ENCODE assay signal across 13 mouse cellular contexts in genomic region chr13:83450820-83451219, GRCm38 (mm10). TPM values are rescaled to one million over a fixed set of nuclear protein-coding genes. Genes with fewer than 3 reads are reported as not detected.
A peak's percentile ranks its signal among the peaks of the same experiment; 100 is the strongest.
DNase-seq lines count a peak whose midpoint lies in the region; ATAC-seq and TF ChIP-seq lines count a peak whose summit lies in the region.
"Had no signal": no experiment of that assay in that cellular context is flagged by ENCODE, and none has a peak within 500 bp of the region (broad histone marks: within the 10 kb centered on the region; RNA-seq: fewer than 3 reads in every experiment).

No protein-coding gene starts in this region.

- no peak overlapping the region for H3K4me3 ChIP-seq in kidney, embryonic 14.5 days (ENCODE audit: low read length)
- H3K4me3 ChIP-seq in kidney, adult 2 months (ENCODE audit: insufficient read depth, low read depth, low read length), result no peak overlapping the region
- H3K4me3 ChIP-seq in embryonic facial prominence, embryonic 13.5 days, result no peak overlapping the region
- H3K4me3 ChIP-seq: neural tube, embryonic 12.5 days had no signal

- no peak overlapping the region for H3K9ac ChIP-seq in kidney, embryonic 14.5 days (ENCODE audit: low read depth, low read length)
- no peak overlapping the region for H3K9ac ChIP-seq in embryonic facial prominence, embryonic 13.5 days
- H3K9ac ChIP-seq: liver, embryonic 14.5 days; neural tube, embryonic 12.5 days had no signal

- no peaks in the 10 kb centered on the region for H3K4me1 ChIP-seq in kidney, embryonic 14.5 days (ENCODE audit: control insufficient read depth, insufficient read depth, low read length)
- H3K4me1 ChIP-seq in kidney, adult 2 months (ENCODE audit: control insufficient read depth, insufficient read depth, low read length), result no peaks in the 10 kb centered on the region
- H3K4me1 ChIP-seq in embryonic facial prominence, embryonic 13.5 days, result no peaks in the 10 kb centered on the region
- H3K4me1 ChIP-seq: neural tube, embryonic 12.5 days had no signal

- no peak overlapping the region for H3K4me2 ChIP-seq in kidney, embryonic 14.5 days (replicated peaks; ENCODE audit: low read depth, low read length)
- no peak overlapping the region for H3K4me2 ChIP-seq in embryonic facial prominence, embryonic 13.5 days
- H3K4me2 ChIP-seq: neural tube, embryonic 12.5 days had no signal

- DNase-seq in kidney, adult 2 months, result no peak
- DNase-seq in brain, adult 2 months (ENCODE audit: low read depth, low spot score), result peak; percentile 30
- DNase-seq in retina, embryonic 14.5 days (ENCODE audit: low spot score), result peak; percentile 3
- DNase-seq in adrenal gland, postnatal 14 days, result no peak
- no peak for DNase-seq in adrenal gland, adult (ENCODE audit: inconsistent age in 2 of 2, low spot score in 1 of 2)
- DNase-seq: adrenal gland, postnatal 10 days; cerebellum, adult 8-10 months; kidney, adult 18-20 months; right cerebral cortex, postnatal 25 days had no signal

- TF ChIP-seq CTCF in kidney, adult 2 months (conservative IDR thresholded peaks at IDR 0.05; ENCODE audit: insufficient read depth, insufficient read length, low read depth, low read length), result no peak

- ATAC-seq in kidney, embryonic 14.5 days (ENCODE audit: low FRiP score, low TSS enrichment), result peak; percentile 68; the same call in 1 of the 2 replicates
- ATAC-seq in embryonic facial prominence, embryonic 13.5 days (ENCODE audit: insufficient number of reproducible peaks, insufficient read depth, low FRiP score, low TSS enrichment, low read depth), result peak; percentile 56; the same call in 1 of the 2 replicates

- H3K27me3 ChIP-seq in kidney, embryonic 14.5 days (ENCODE audit: control insufficient read depth, insufficient read depth, low read length), result no peaks in the 10 kb centered on the region
- H3K27me3 ChIP-seq in kidney, adult 2 months (replicated peaks; ENCODE audit: control insufficient read depth, insufficient read depth, low read length), result no peaks in the 10 kb centered on the region
- H3K27me3 ChIP-seq in embryonic facial prominence, embryonic 13.5 days, result no peaks in the 10 kb centered on the region
- H3K27me3 ChIP-seq: neural tube, embryonic 12.5 days had no signal

- H3K27ac ChIP-seq in kidney, embryonic 14.5 days (ENCODE audit: low read depth, low read length), result no peak overlapping the region
- H3K27ac ChIP-seq in kidney, adult 2 months (ENCODE audit: insufficient read depth, low read depth, low read length), result no peak overlapping the region
- no peak overlapping the region for H3K27ac ChIP-seq in embryonic facial prominence, embryonic 13.5 days
- H3K27ac ChIP-seq: liver, embryonic 14.5 days; neural tube, embryonic 12.5 days had no signal

- no peak for TF ChIP-seq POLR2A in kidney, adult 2 months (IDR thresholded peaks at IDR 0.05; ENCODE audit: low read depth, low read length)

- H3K36me3 ChIP-seq in kidney, embryonic 14.5 days (ENCODE audit: control insufficient read depth, insufficient read depth, low read length), result no peaks in the 10 kb centered on the region
- H3K36me3 ChIP-seq in kidney, adult 2 months (ENCODE audit: control insufficient read depth, insufficient read depth, low read length), result no peaks in the 10 kb centered on the region
- no peaks in the 10 kb centered on the region for H3K36me3 ChIP-seq in embryonic facial prominence, embryonic 13.5 days
- H3K36me3 ChIP-seq: neural tube, embryonic 12.5 days had no signal

- no peaks in the 10 kb centered on the region for H3K9me3 ChIP-seq in kidney, embryonic 14.5 days (ENCODE audit: control insufficient read depth, low read length)
- no peaks in the 10 kb centered on the region for H3K9me3 ChIP-seq in embryonic facial prominence, embryonic 13.5 days
- H3K9me3 ChIP-seq: neural tube, embryonic 12.5 days had no signal

RNA-seq across cellular contexts. Expression of gene Mef2c, which starts 53.0 kb away (rescaled TPM):
- polyA plus RNA-seq in kidney, embryonic 14.5 days (2014; fragmentation: Nextera tagmentation; extraction: Ambion mirVana), result 54.8 and 56.7 TPM in 2 replicates
- 9.2 and 12.8 TPM in 2 replicates for polyA plus RNA-seq in kidney, adult 2 months (2012; rRNA removed)
- polyA plus RNA-seq in embryonic facial prominence, embryonic 13.5 days (2015; fragmentation: Nextera tagmentation; extraction: Ambion mirVana), result 169 and 192 TPM in 2 replicates
- total RNA-seq in adrenal gland, postnatal 14 days (2021), result 43.2 and 53.7 TPM in 2 replicates

Comparison
In these comparisons a context has a peak if more than half of its experiments do, and no peak if none do; other contexts are left out.
1. DNase-seq: peak in brain, adult 2 months (single experiment) and retina, embryonic 14.5 days (single experiment); none in kidney, adult 2 months (single experiment), adrenal gland, postnatal 14 days (single experiment) and adrenal gland, adult (0 of 2).